Mouse (Mus musculus) adrenal gland, postnatal 0 days (tissue): ENCODE measurements around the gene Cox19. TPM values are rescaled to one million over a fixed set of nuclear protein-coding genes. Genes with fewer than 3 reads are reported as not detected.

ENCODE experiments used
- microRNA-seq: library from miRNA; unstranded; fragments of <30 nt; microRNA quantifications from one replicate; pipeline ENCODE4, GENCODE M21; 2016; ENCODE audit warnings: borderline replicate concordance; ENCODE audit not compliant: insufficient number of aligned reads
- polyA plus RNA-seq: library from polyadenylated mRNA; unstranded; fragments of >200 nt; fragmentation: Nextera tagmentation; extraction: Ambion mirVana; gene quantifications from 2 replicates; pipeline ENCODE4 v1.2.1, GENCODE M21; 2015

The Cox19 gene
- 89.1 and 92.3 TPM in 2 replicates for polyA plus RNA-seq

GRCm38 (mm10) chr5:139351134-139351533 is at the start of gene Cox19:
TSS of gene Cox19 (minus strand) at chr5:139351418.

GRCm38 (mm10) chr5:139377468-139378270 is 26.5 kb upstream of the Cox19 start, which contains the start of gene Gpr146:
TSS of gene Gpr146 (plus strand) at chr5:139377697.

GRCm38 (mm10) chr5:139352317-139352716 is 1.1 kb upstream of the Cox19 start, which contains the start of gene Cyp2w1:
TSS of gene Cyp2w1 (plus strand) at chr5:139352617.

GRCm38 (mm10) chr5:139325395-139325966 is 25.7 kb downstream of the Cox19 start, which contains the start of gene Adap1:
TSS of gene Adap1 (minus strand) at chr5:139325622.

Small RNA genes lying within 50 kb of the gene (microRNA-seq; reads per million reads assigned to microRNA genes)
- gene Mir339 = 373 reads per million, percentile 61 among the genes with 10 or more reads in this experiment

Other genes with a start within 250 kb of the Cox19 start
- gene Prkar1b, start 201.4 kb downstream of the Cox19 start, polyA plus RNA-seq = 32.0 and 58.4 TPM in 2 replicates
- gene Dnaaf5, start 201.2 kb downstream of the Cox19 start, polyA plus RNA-seq = 5.6 and 7.5 TPM in 2 replicates
- 24.1 and 37.0 TPM in 2 replicates for gene Sun1, start 150.8 kb downstream of the Cox19 start, polyA plus RNA-seq
- 155 and 239 TPM in 2 replicates for gene Get4, start 99.1 kb downstream of the Cox19 start, polyA plus RNA-seq
- gene Adap1, start 25.8 kb downstream of the Cox19 start, polyA plus RNA-seq = 5.5 and 14.4 TPM in 2 replicates
- not detected in 2 replicates for gene Cyp2w1, start 1.2 kb upstream of the Cox19 start, polyA plus RNA-seq
- 4.8 and 6.4 TPM in 2 replicates for gene Gpr146, start 26.3 kb upstream of the Cox19 start, polyA plus RNA-seq
- 0.32 and 0.47 TPM in 2 replicates for gene C130050O18Rik, start 53.9 kb upstream of the Cox19 start, polyA plus RNA-seq
- gene Gper1, start 71.7 kb upstream of the Cox19 start, polyA plus RNA-seq = 3.7 and 7.0 TPM in 2 replicates
- gene 3110082I17Rik, start 109.1 kb upstream of the Cox19 start, polyA plus RNA-seq = 17.6 and 19.6 TPM in 2 replicates
- 12.4 and 15.0 TPM in 2 replicates for gene Zfand2a, start 133.1 kb upstream of the Cox19 start, polyA plus RNA-seq
- 0.30 and 11.3 TPM in 2 replicates for gene Uncx, start 192.1 kb upstream of the Cox19 start, polyA plus RNA-seq